ENCODE assay signal across 8 mouse cellular contexts in genomic region chrX:159526388-159526787, GRCm38 (mm10). TPM values are rescaled to one million over a fixed set of nuclear protein-coding genes. Genes with fewer than 3 reads are reported as not detected.
DNase-seq lines count a peak whose midpoint lies in the region; ATAC-seq and TF ChIP-seq lines count a peak whose summit lies in the region.

Bclaf3 (plus strand) TSS chrX:159526688.

- no peak for TF ChIP-seq CTCF in MEL (IDR thresholded peaks at IDR 0.05 in 2 of 3, conservative IDR thresholded peaks at IDR 0.05 in 1 of 3; ENCODE audit: control insufficient read depth in 1 of 3, insufficient read depth in 1 of 3, low read depth in 2 of 3, low read length in 3 of 3, poor library complexity in 1 of 3, severe bottlenecking in 1 of 3)
- no peak for TF ChIP-seq CTCF in cerebellum, adult 2 months (IDR thresholded peaks at IDR 0.05; ENCODE audit: borderline replicate concordance, insufficient read depth, low read depth, low read length)

- H3K9ac ChIP-seq in kidney, embryonic 16.5 days (replicated peaks; ENCODE audit: low read length): no peak within 1 kb of the TSS
- H3K9ac ChIP-seq in MEL (ENCODE audit: control insufficient read depth, low read depth, low read length, poor library complexity, severe bottlenecking): no peak within 1 kb of the TSS

- TF ChIP-seq POLR2A in MEL (IDR thresholded peaks at IDR 0.05; ENCODE audit: control insufficient read depth in 1 of 2, insufficient read depth in 1 of 2, low read depth in 1 of 2, low read length in 2 of 2, poor library complexity in 1 of 2): no peak
- no peak for TF ChIP-seq POLR2A in cerebellum, adult 2 months (IDR thresholded peaks at IDR 0.05; ENCODE audit: borderline replicate concordance, insufficient read depth, low read length)

- no peak for ATAC-seq in kidney, embryonic 16.5 days (ENCODE audit: low FRiP score, low TSS enrichment)
- no peak for ATAC-seq in megakaryocyte, adult 5-6 weeks (ENCODE audit: poor library complexity, severe bottlenecking)

- H3K4me3 ChIP-seq in kidney, embryonic 16.5 days (ENCODE audit: low read length): no peak within 1 kb of the TSS
- H3K4me3 ChIP-seq in MEL (ENCODE audit: control insufficient read depth in 1 of 2, insufficient read depth in 1 of 2, low read depth in 2 of 2, low read length in 2 of 2): no peak within 1 kb of the TSS
- H3K4me3 ChIP-seq in forebrain, embryonic 10.5 days: no peak within 1 kb of the TSS
- no peak within 1 kb of the TSS for H3K4me3 ChIP-seq in cerebellum, adult 2 months (replicated peaks; ENCODE audit: insufficient read depth, low read depth, low read length)

- no peak within 1 kb of the TSS for H3K4me2 ChIP-seq in kidney, embryonic 16.5 days (replicated peaks; ENCODE audit: low read depth, low read length)

- no peak for TF ChIP-seq RAD21 in MEL (IDR thresholded peaks at IDR 0.05; ENCODE audit: low read depth, low read length)

- no peaks in the 10 kb centered on the region for H3K36me3 ChIP-seq in kidney, embryonic 16.5 days (ENCODE audit: insufficient read depth, low read length)
- peaks cover 0 to 4% of the 10 kb centered on the region in 2 experiments; a peak in 1 of 4 replicates for H3K36me3 ChIP-seq in MEL (ENCODE audit: control insufficient read depth in 1 of 2, insufficient read depth in 2 of 2, low read length in 2 of 2)
- H3K36me3 ChIP-seq in forebrain, embryonic 10.5 days (replicated peaks): no peaks in the 10 kb centered on the region

- WGBS in kidney, embryonic 16.5 days: 88% methylated on average over 6 of the region's 6 CpGs
- WGBS in forebrain, embryonic 10.5 days: 81% methylated on average over 6 of the region's 6 CpGs
- WGBS in cerebellum, adult 2 months: 83% methylated on average over 6 of the region's 6 CpGs

- no peaks in the 10 kb centered on the region for H3K4me1 ChIP-seq in kidney, embryonic 16.5 days (ENCODE audit: insufficient read depth, low read length)
- peaks cover 0 to 12% of the 10 kb centered on the region in 2 experiments; a peak in 3 of 4 replicates for H3K4me1 ChIP-seq in MEL (ENCODE audit: control insufficient read depth in 1 of 2, insufficient read depth in 2 of 2, low read length in 2 of 2)
- H3K4me1 ChIP-seq in forebrain, embryonic 10.5 days: no peaks in the 10 kb centered on the region
- no peaks in the 10 kb centered on the region for H3K4me1 ChIP-seq in cerebellum, adult 2 months (ENCODE audit: control insufficient read depth, insufficient read depth, low read length)

- no peak for DNase-seq in kidney, postnatal 14 days
- no peak for DNase-seq in MEL (ENCODE audit: low read depth, low spot score)
- DNase-seq in forebrain, embryonic 10.5 days (ENCODE audit: extremely low spot score, low spot score): no peak
- DNase-seq in yolk sac, embryonic 10.5 days (ENCODE audit: low spot score): no peak
- no peak for DNase-seq in cerebellum, adult 2 months
- no peak for DNase-seq in cerebellum, postnatal 25 days

- TF ChIP-seq EP300 in MEL (IDR thresholded peaks at IDR 0.05; ENCODE audit: low read depth in 1 of 2, low read length in 2 of 2): no peak

- H3K27ac ChIP-seq in kidney, embryonic 16.5 days (ENCODE audit: low read length): no peak within 1 kb of the TSS
- no peak within 1 kb of the TSS for H3K27ac ChIP-seq in MEL (ENCODE audit: control insufficient read depth, low read depth, low read length)
- no peak within 1 kb of the TSS for H3K27ac ChIP-seq in forebrain, embryonic 10.5 days
- no peak within 1 kb of the TSS for H3K27ac ChIP-seq in cerebellum, adult 2 months (ENCODE audit: insufficient read depth, low read length)

- H3K27me3 ChIP-seq in kidney, embryonic 16.5 days (ENCODE audit: insufficient read depth, low read length): peaks cover 3% of the 10 kb centered on the region; the same call in 1 of the 2 replicates
- no peaks in the 10 kb centered on the region for H3K27me3 ChIP-seq in MEL (ENCODE audit: control insufficient read depth in 1 of 2, insufficient read depth in 2 of 2, low read length in 2 of 2)
- H3K27me3 ChIP-seq in forebrain, embryonic 10.5 days (ENCODE audit: poor library complexity, severe bottlenecking): peaks cover 57% of the 10 kb centered on the region
- no peaks in the 10 kb centered on the region for H3K27me3 ChIP-seq in cerebellum, adult 2 months (ENCODE audit: control insufficient read depth, insufficient read depth, low read length)

- H3K9me3 ChIP-seq in kidney, embryonic 16.5 days (ENCODE audit: low read length): no peaks in the 10 kb centered on the region
- no peaks in the 10 kb centered on the region for H3K9me3 ChIP-seq in MEL (replicated peaks; ENCODE audit: insufficient read depth, low read length)
- H3K9me3 ChIP-seq in forebrain, embryonic 10.5 days: no peaks in the 10 kb centered on the region

- no peaks in the 10 kb centered on the region for H3K79me2 ChIP-seq in MEL (ENCODE audit: control insufficient read depth, insufficient read depth, low read length, poor library complexity)

TF ChIP-seq in MEL, 35 proteins besides CTCF, POLR2A, EP300 and RAD21:
- no peak for TF ChIP-seq NELFE (IDR thresholded peaks at IDR 0.05; ENCODE audit: low read depth, low read length)
- no peak for TF ChIP-seq NRF1 (IDR thresholded peaks at IDR 0.05; ENCODE audit: insufficient read depth, low read depth, low read length, poor library complexity, severe bottlenecking)
- TF ChIP-seq GATA1 (IDR thresholded peaks at IDR 0.05; ENCODE audit: low read depth, low read length): no peak
- no peak for TF ChIP-seq USF2 (IDR thresholded peaks at IDR 0.05; ENCODE audit: borderline replicate concordance in 1 of 2, insufficient read depth in 1 of 2, low read depth in 1 of 2, low read length in 2 of 2)
- no peak for TF ChIP-seq ZKSCAN1 (IDR thresholded peaks at IDR 0.05; ENCODE audit: low read depth, low read length)
- TF ChIP-seq BHLHE40 (IDR thresholded peaks at IDR 0.05; ENCODE audit: borderline replicate concordance, low read depth, low read length): no peak
- no peak for TF ChIP-seq MXI1 (IDR thresholded peaks at IDR 0.05; ENCODE audit: low read depth, low read length)
- TF ChIP-seq ZMIZ1 (IDR thresholded peaks at IDR 0.05; ENCODE audit: low read depth, low read length): no peak
- TF ChIP-seq CHD1 (IDR thresholded peaks at IDR 0.05; ENCODE audit: low read depth, low read length): no peak
- TF ChIP-seq MEF2A (IDR thresholded peaks at IDR 0.05; ENCODE audit: extremely low read depth, insufficient replicate concordance, low read depth, low read length, poor library complexity, severe bottlenecking): no peak
- TF ChIP-seq MAZ (IDR thresholded peaks at IDR 0.05; ENCODE audit: low read depth, low read length): no peak
- no peak for TF ChIP-seq POLR2AphosphoS2 (IDR thresholded peaks at IDR 0.05; ENCODE audit: low read length)
- no peak for TF ChIP-seq POLR2AphosphoS5 (IDR thresholded peaks at IDR 0.05; ENCODE audit: borderline replicate concordance, low read depth, low read length)
- no peak for TF ChIP-seq TCF12 (IDR thresholded peaks at IDR 0.05; ENCODE audit: low read depth, low read length)
- no peak for TF ChIP-seq CHD2 (IDR thresholded peaks at IDR 0.05; ENCODE audit: low read length)
- no peak for TF ChIP-seq MAX (IDR thresholded peaks at IDR 0.05; ENCODE audit: low read length)
- TF ChIP-seq JUND (IDR thresholded peaks at IDR 0.05; ENCODE audit: low read depth, low read length): no peak
- TF ChIP-seq ZC3H11A (IDR thresholded peaks at IDR 0.05; ENCODE audit: low read depth, low read length): no peak
- no peak for TF ChIP-seq ELF1 (IDR thresholded peaks at IDR 0.05; ENCODE audit: low read depth, low read length)

RNA-seq across cellular contexts. Expression of gene Bclaf3, which starts in this region (rescaled TPM):
- polyA plus RNA-seq in kidney, embryonic 16.5 days (2015; fragmentation: Nextera tagmentation; extraction: Ambion mirVana): 20.6 and 21.3 TPM in 2 replicates
- total RNA-seq in MEL (2012; rRNA removed): 12.8 and 13.0 TPM in 2 replicates
- 10 to 100 TPM in 1 of 2 experiments, not detected in 1; 23.7 TPM for polyA plus RNA-seq in MEL (2012; ENCODE audit: insufficient read depth in 1 of 2, insufficient read length in 2 of 2, low read depth in 1 of 2, low replicate concordance in 2 of 2, missing spikeins in 1 of 2)
- 23.8 and 25.4 TPM in 2 replicates for polyA plus RNA-seq in forebrain, embryonic 10.5 days (2016; fragmentation: Nextera tagmentation; extraction: Ambion mirVana)
- 21.5 and 22.6 TPM in 2 replicates for total RNA-seq in megakaryocyte, adult 5-6 weeks (2015)
- total RNA-seq in megakaryocyte, adult 5-6 weeks (2017): 17.1 and 22.5 TPM in 2 replicates
- 8.4 and 9.6 TPM in 2 replicates for polyA plus RNA-seq in cerebellum, adult 2 months (2012; rRNA removed)
